Mouse (Mus musculus) cerebellum, adult 2 months (tissue): Measurements from ENCODE around the gene Tbc1d1.

Experiments used
- CTCF ChIP-seq: fragments of 200-500 bp; IDR thresholded peaks from 2 replicates; pipeline ENCODE4 v1.5.1; 2011; ENCODE audit warnings: low read depth, mild to moderate bottlenecking, control low read depth, low read length, moderate library complexity, borderline replicate concordance; ENCODE audit not compliant: insufficient read depth
- POLR2A ChIP-seq: fragments of 200-500 bp; IDR thresholded peaks from 2 replicates; pipeline ENCODE4 v1.6.1; 2011; ENCODE audit warnings: low read length, control low read depth, borderline replicate concordance; ENCODE audit not compliant: insufficient read depth

- no peak for TF ChIP-seq CTCF
- no peak for TF ChIP-seq POLR2A
Measured at GRCm38 (mm10) chr5:64277646-64278191, 121.6 kb downstream of the Tbc1d1 start.
